Mouse (Mus musculus) liver, embryonic 13.5 days (tissue): ENCODE data around the gene Slitrk4. TPM values are rescaled to one million over a fixed set of nuclear protein-coding genes. Genes with fewer than 3 reads are reported as not detected.

Experiments used
- ATAC-seq: fragments of 200-750 bp; cut with Nextera tagmentation; 2 replicates; pipeline ENCODE4 v1.8.0; 2017; ENCODE audit warnings: low read depth, mild to moderate bottlenecking, moderate number of reproducible peaks, moderate library complexity
- DNase-seq: peaks from one replicate; pipeline ENCODE4 v3.0.0; 2022
- H3K27ac ChIP-seq: fragments of 300-500 bp; sonication (generic); 2 replicates; pipeline ENCODE4 v1.5.1; 2015; ENCODE audit warnings: moderate library complexity, mild to moderate bottlenecking, inconsistent platforms
- H3K27me3 ChIP-seq: fragments of 300-500 bp; sonication (generic); 2 replicates; pipeline ENCODE4 v1.6.1; 2015; ENCODE audit warnings: mild to moderate bottlenecking, inconsistent platforms
- H3K36me3 ChIP-seq: fragments of 300-500 bp; sonication (generic); 2 replicates; pipeline ENCODE4 v1.6.1; 2015; ENCODE audit warnings: mild to moderate bottlenecking, inconsistent platforms
- H3K4me1 ChIP-seq: fragments of 300-500 bp; sonication (generic); replicated peaks from 2 replicates; pipeline ENCODE4 v1.6.1; 2015; ENCODE audit warnings: inconsistent platforms
- H3K4me2 ChIP-seq: fragments of 300-500 bp; sonication (generic); 2 replicates; pipeline ENCODE4 v1.6.1; 2015; ENCODE audit warnings: inconsistent platforms, mild to moderate bottlenecking, moderate library complexity
- H3K4me3 ChIP-seq: fragments of 300-500 bp; sonication (generic); replicated peaks from 2 replicates; pipeline ENCODE4 v1.5.1; 2015; ENCODE audit warnings: mild to moderate bottlenecking, inconsistent platforms
- H3K9ac ChIP-seq: fragments of 300-500 bp; sonication (generic); 2 replicates; pipeline ENCODE4 v1.6.1; 2015; ENCODE audit warnings: mild to moderate bottlenecking, inconsistent platforms
- H3K9me3 ChIP-seq: fragments of 300-500 bp; sonication (generic); replicated peaks from 2 replicates; pipeline ENCODE4 v1.6.1; 2016; ENCODE audit warnings: inconsistent platforms
- WGBS: fragments of 180-500 bp; shearing (Covaris S2); methylation state at CpG from one replicate; pipeline ENCODE4 v1.1.7; 2015; ENCODE audit not compliant: insufficient replicate concordance; 5-methylcytosine and 5-hydroxymethylcytosine counted together
- polyA plus RNA-seq: library from polyadenylated mRNA; unstranded; fragments of >200 nt; fragmentation: Nextera tagmentation; extraction: Ambion mirVana; gene quantifications from 2 replicates; pipeline ENCODE4 v1.2.1, GENCODE M21; 2015

Slitrk4 gene
- 0.20 TPM in 2 replicates for polyA plus RNA-seq

- DNase-seq = no peak
- no peaks in the 10 kb centered on the region for H3K4me1 ChIP-seq
- H3K9me3 ChIP-seq = no peaks in the 10 kb centered on the region
- 12% methylated on average over 34 of the region's 54 CpGs for WGBS
- ATAC-seq = no peak
- H3K36me3 ChIP-seq = no peaks in the 10 kb centered on the region
- H3K27me3 ChIP-seq = peaks cover 18% of the 10 kb centered on the region; the same call in 1 of the 2 replicates
- H3K27ac ChIP-seq = no peak within 1 kb of the TSS
- H3K4me3 ChIP-seq = peak within 1 kb of the TSS; percentile 27
- H3K9ac ChIP-seq = no peak within 1 kb of the TSS
- peak within 1 kb of the TSS; percentile 45 for H3K4me2 ChIP-seq
Observed at GRCm38 (mm10) chrX:64276290-64277125, at the start of gene Slitrk4. Gene Slitrk4 (minus strand): TSS chrX:64276996.

GRCm38 (mm10) chrX:64319501-64319900 lies 42.7 kb upstream of the Slitrk4 start:
- no peak overlapping the region for H3K9ac ChIP-seq
- H3K27ac ChIP-seq = no peak overlapping the region
- H3K27me3 ChIP-seq = no peaks in the 10 kb centered on the region
- H3K4me3 ChIP-seq = no peak overlapping the region
- ATAC-seq = no peak
- H3K9me3 ChIP-seq = no peaks in the 10 kb centered on the region
- H3K4me2 ChIP-seq = no peak overlapping the region
- DNase-seq = no peak
- H3K36me3 ChIP-seq = no peaks in the 10 kb centered on the region
- H3K4me1 ChIP-seq = no peaks in the 10 kb centered on the region
- WGBS = 45% methylated on average over 2 of the region's 2 CpGs

- WGBS = 19% methylated on average over 6 of the region's 6 CpGs
- H3K27ac ChIP-seq = no peak overlapping the region
- H3K4me2 ChIP-seq = no peak overlapping the region
- no peak for DNase-seq
- H3K4me1 ChIP-seq = no peaks in the 10 kb centered on the region
- no peaks in the 10 kb centered on the region for H3K9me3 ChIP-seq
- H3K4me3 ChIP-seq = no peak overlapping the region
- no peak for ATAC-seq
- H3K36me3 ChIP-seq = no peaks in the 10 kb centered on the region
- H3K27me3 ChIP-seq = peaks cover 18% of the 10 kb centered on the region; the same call in 1 of the 2 replicates
- no peak overlapping the region for H3K9ac ChIP-seq
Observed at GRCm38 (mm10) chrX:64277991-64278301, 1.1 kb upstream of the Slitrk4 start.

GRCm38 (mm10) chrX:64277126-64277990 lies 562 bp upstream of the Slitrk4 start:
- no peaks in the 10 kb centered on the region for H3K9me3 ChIP-seq
- H3K9ac ChIP-seq = no peak overlapping the region
- peak overlapping the region; percentile 45; the same call in 1 of the 2 replicates for H3K4me2 ChIP-seq

GRCm38 (mm10) chrX:64275501-64276289 lies 1.1 kb downstream of the Slitrk4 start:
- DNase-seq = no peak
- Histone ChIP-seq H3K4me3 (peak overlapping the region; percentile 27), H3K4me2 (peak overlapping the region; percentile 45)

More at GRCm38 (mm10) chrX:64277126-64277990, 562 bp upstream of the Slitrk4 start:
- 10% methylated on average over 16 of the region's 22 CpGs for WGBS
- H3K27me3 ChIP-seq = peaks cover 18% of the 10 kb centered on the region; the same call in 1 of the 2 replicates
- H3K27ac ChIP-seq = no peak overlapping the region
- no peaks in the 10 kb centered on the region for H3K4me1 ChIP-seq
- peak overlapping the region; percentile 27 for H3K4me3 ChIP-seq
- no peaks in the 10 kb centered on the region for H3K36me3 ChIP-seq
- no peak for DNase-seq
- ATAC-seq = no peak

GRCm38 (mm10) chrX:64263481-64263880 lies 13.3 kb downstream of the Slitrk4 start:
- H3K36me3 ChIP-seq = no peaks in the 10 kb centered on the region
- H3K9ac ChIP-seq = no peak overlapping the region
- no peak overlapping the region for H3K4me3 ChIP-seq
- WGBS = 62% methylated on average over 1 of the region's 1 CpGs
- DNase-seq (no peak), ATAC-seq (no peak)
- H3K27me3 ChIP-seq = no peaks in the 10 kb centered on the region
- no peaks in the 10 kb centered on the region for H3K4me1 ChIP-seq
- H3K9me3 ChIP-seq = no peaks in the 10 kb centered on the region
- no peak overlapping the region for H3K4me2 ChIP-seq
- no peak overlapping the region for H3K27ac ChIP-seq

More at GRCm38 (mm10) chrX:64275501-64276289, 1.1 kb downstream of the Slitrk4 start:
- Histone ChIP-seq H3K9me3 (no peaks in the 10 kb centered on the region), H3K9ac (no peak overlapping the region), H3K27me3 (peaks cover 18% of the 10 kb centered on the region; the same call in 1 of the 2 replicates), H3K4me1 (no peaks in the 10 kb centered on the region), H3K36me3 (no peaks in the 10 kb centered on the region), H3K27ac (no peak overlapping the region)
- ATAC-seq = no peak
- 13% methylated on average over 34 of the region's 41 CpGs for WGBS

Other genes with a start within 250 kb of the Slitrk4 start
- gene Gm6760, start 124.8 kb downstream of the Slitrk4 start, polyA plus RNA-seq = not detected in 2 replicates
- gene 3830417A13Rik, start 103.4 kb downstream of the Slitrk4 start, polyA plus RNA-seq = not detected in 2 replicates